Mouse (Mus musculus) left cerebral cortex, postnatal 4 days (tissue): ENCODE results near the gene Syn3. TPM values are rescaled to one million over a fixed set of nuclear protein-coding genes. Genes with fewer than 3 reads are reported as not detected.
"Not testable (repeated sequence)": the region's sequence is repeated elsewhere in the genome, so short reads cannot be mapped to it uniquely, and the experiment has no call there.

Experiments
- DNase-seq: peaks from one replicate; pipeline ENCODE4 v3.0.0-alpha.2; 2022
- intact Hi-C: fragments of 180-260 bp; cut with DNase I; formaldehyde crosslinking; loops from one replicate; pipeline ENCODE4 v1.15.1; 2025
- total RNA-seq, 2 experiments: library from RNA; stranded (reverse); gene quantifications; 2 replicates each; pipeline ENCODE4 v1.2.3; 2021

Gene Syn3
- 10 to 100 TPM; 82.2 to 85.4 TPM for total RNA-seq

DNA sequence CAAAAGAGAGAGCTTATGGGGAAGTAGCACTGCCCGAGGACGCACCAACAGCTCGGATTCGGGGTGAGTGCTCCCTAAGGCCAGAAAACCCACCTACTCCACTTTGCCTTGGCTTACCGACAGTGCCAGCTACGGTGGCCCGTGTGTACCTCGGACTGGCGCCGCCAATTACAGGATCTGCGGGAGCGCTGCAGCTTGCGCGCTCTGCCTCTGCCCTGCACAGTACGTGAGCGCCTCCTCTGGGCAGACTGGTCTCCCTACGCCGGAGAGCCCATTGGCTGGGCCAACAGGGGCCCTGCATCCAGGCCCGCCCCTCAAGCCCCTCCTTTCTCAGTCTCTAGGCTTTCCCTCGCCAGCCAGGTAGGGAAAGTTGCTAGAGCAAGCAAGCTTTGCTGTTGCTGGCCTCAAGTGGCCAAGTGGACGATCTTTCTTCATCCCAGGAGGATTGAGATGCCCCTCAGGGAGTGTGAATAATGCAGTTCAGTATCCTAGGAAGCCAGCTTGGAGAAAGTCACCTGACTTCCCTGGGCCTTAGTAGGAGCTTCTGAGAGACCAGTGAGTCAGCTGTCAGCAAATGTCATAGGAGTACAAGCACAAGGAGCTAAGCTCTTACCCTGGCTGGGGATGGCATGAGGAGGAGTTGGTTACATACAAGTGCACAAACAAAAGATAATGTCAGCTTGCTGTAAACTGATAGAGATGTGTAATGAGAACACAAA lies at the start of gene Syn3:
Gene Syn3, minus strand, starts transcription at position 224 of the 719 bp plus-strand sequence.
- intact Hi-C loops = no loop called here

DNA sequence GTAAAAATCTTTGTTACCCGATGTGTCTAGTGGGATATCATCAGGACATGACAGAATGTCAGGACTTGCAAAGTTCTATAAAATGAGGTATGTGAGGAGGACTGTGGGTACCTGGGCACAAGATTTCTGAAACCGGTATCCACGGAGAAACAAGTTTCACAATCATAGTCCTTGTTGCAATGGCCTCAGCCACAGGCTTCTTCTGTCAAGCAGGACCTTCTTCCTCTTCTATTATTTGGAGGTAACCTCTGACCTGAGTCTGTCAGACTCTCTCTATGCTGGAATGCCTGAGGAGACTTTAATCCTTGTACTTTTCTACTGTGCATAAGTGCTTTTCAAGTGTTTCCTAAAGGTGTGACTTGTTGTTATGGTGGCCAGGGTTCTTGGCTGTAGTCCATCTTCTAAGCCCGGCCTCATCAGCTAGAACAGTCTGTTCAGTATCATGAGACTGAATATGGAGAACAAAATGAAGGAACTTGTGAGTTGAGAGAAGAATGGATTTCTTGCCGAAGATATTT lies 27.7 kb upstream of the Syn3 start:
- DNase-seq, intact Hi-C loops: not testable (repeated sequence)

More for the DNA sequence above, at the start of gene Syn3:
- DNase-seq = peak; percentile 96

DNA sequence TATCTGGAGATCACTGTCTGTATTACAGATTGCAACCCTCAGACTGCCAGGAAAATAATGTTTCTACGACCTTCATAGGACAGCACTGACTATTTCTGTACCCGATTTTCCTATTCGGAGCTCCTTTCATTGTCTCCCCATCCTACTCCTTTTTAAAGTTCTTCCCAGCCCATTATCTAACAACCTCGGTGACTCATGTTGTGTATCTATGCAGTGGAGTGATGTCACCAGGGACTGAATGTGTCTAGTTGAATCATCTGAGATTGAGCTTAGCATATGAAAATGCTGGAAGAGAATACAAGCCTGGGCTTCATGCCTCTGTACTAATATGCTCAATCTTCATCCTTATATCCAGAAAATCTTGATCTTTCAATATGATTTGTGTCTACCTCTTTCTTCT lies 15.1 kb upstream of the Syn3 start:
- intact Hi-C loops = no loop called here
- DNase-seq = no peak

DNA sequence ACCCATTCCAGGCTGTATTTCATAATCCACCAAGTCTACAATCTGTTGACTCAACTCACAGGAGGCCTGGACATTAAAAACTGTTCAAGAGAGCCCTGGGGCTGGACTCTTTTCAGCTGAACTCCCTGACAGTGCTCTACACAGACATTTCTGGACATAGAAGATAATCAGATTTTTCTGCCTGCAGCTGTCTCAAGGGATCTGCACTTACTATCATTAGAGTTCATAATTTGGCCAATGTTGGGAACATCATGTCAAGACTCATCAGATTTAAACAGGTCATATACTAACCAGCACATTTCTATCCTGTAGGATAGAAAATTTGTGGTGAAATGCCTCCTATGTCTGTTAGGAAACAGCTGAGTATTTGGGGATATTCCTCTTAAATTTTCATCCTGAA lies 12.2 kb upstream of the Syn3 start:
- no peak for DNase-seq
- intact Hi-C loops = no loop called here

- intact Hi-C loops = no loop called here
- DNase-seq = no peak
Measured at GRCm38 (mm10) chr10:86502063-86502462, 3.4 kb upstream of the Syn3 start.

- peak; percentile 36 for DNase-seq
- intact Hi-C loops = no loop called here
Measured at GRCm38 (mm10) chr10:86498051-86498672, 534 bp downstream of the Syn3 start.

GRCm38 (mm10) chr10:86495851-86496250 lies 2.8 kb downstream of the Syn3 start:
- no peak for DNase-seq
- intact Hi-C loops = no loop called here

- no peak for DNase-seq
- intact Hi-C loops = no loop called here
Measured at GRCm38 (mm10) chr10:86493140-86493539, 5.6 kb downstream of the Syn3 start.

GRCm38 (mm10) chr10:86492089-86492907 lies 6.4 kb downstream of the Syn3 start:
- peak; percentile 72 for DNase-seq

DNA sequence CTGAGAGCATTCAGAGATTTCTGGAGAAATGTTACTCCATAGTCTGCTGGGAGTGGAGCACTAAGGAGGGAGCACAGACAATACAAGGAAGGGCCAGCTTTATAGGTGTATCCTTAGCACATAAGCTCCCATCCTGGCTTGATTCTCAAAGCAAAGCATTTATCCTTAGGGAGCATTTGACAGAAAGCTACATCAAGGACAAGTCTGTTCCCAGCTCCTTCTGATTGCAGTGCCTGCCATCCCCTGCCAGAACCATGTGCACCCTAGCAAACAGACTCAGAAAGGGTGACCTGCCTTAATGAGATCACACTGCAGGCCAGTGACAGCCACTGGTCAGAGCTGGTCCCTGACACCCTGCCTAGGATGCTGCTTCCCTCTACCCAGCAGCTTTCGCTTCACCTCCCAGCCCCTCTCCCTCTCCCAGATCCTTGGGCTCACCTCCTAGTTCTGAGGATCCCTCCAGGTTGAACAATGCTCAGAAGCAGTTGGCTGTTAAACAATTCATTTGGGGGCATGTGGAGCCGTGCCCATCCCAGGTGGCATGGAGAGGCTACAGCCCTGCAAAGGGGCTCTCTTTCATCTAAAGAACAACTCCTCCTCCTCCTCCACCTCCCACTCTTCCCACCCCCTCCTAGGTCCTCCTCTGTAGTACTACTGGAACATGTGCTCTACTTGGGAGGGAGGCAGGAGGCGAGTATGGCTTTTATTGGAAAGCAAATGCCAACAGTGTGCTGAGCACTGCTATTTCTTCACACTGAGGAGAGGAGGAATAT lies 7.2 kb downstream of the Syn3 start:
- DNase-seq = peak; percentile 41
- intact Hi-C loops = no loop called here

More at GRCm38 (mm10) chr10:86492089-86492907, 6.4 kb downstream of the Syn3 start:
- intact Hi-C loops = no loop called here

DNA sequence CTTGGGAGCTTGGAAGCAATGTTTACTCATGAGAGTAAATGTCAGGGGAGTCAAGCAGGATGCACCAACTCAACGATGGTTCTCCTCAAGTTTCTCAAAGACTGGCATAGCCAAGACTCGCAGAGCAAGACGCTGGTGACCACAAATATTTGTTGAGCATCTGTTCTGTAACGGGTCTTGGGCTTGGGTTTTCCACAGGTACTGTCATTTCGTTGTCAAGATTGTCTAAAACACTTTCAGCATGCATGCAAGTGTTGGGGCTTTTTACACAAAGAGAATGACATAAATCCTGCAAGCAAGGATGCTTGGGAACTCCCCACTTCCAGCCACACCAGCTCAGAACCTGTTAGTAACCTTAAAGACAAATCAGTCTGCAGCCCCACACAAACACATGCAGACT lies 10.2 kb downstream of the Syn3 start:
- intact Hi-C loops = no loop called here
- no peak for DNase-seq

- intact Hi-C loops = no loop called here
- DNase-seq = no peak
Measured at GRCm38 (mm10) chr10:86485971-86486370, 12.7 kb downstream of the Syn3 start.

DNA sequence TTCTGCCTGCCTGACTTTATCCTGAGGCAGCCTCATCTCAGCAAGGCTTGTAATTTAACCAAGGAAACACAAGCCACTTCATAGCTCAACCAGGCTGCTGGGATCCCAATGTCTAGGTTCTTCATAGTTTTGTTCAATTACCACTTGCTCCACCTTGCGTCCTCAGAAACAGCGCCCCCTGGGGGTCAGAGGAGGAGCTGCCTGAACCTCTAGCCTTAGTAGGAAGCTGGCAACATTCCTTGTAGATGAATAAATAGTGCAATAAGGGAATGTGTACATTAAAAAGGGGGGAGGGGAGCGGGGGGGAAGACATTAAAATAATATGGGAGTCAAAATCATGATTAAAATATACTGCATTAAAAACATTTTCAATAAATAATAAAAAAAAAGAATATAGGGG lies 14.7 kb downstream of the Syn3 start:
- intact Hi-C loops = no loop called here
- peak; percentile 47 for DNase-seq

- intact Hi-C loops = no loop called here
- no peak for DNase-seq
Measured at GRCm38 (mm10) chr10:86482496-86482895, 16.2 kb downstream of the Syn3 start.

GRCm38 (mm10) chr10:86480711-86481110 lies 18.0 kb downstream of the Syn3 start:
- intact Hi-C loops = no loop called here
- DNase-seq = no peak

DNA sequence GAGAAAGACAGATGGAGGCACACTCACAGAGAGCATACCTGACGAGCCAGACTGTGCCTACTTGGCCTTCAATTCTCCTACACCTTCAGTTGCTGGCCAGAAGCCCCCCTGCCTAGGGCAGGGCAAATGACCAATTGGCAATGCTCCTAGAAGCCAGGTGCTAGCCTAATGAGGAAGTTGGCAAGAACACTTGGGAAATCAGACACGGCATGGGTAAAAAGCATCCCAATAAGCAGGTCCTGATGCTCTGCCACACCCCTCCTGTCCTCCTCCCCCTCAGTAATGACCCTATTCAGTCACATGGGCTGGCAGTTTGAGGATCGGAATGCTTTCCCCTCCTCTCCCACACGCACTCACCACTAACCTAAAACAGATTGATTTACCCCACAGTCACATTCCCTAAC lies 19.0 kb downstream of the Syn3 start:
- intact Hi-C loops = no loop called here
- DNase-seq = peak; percentile 86

GRCm38 (mm10) chr10:86476720-86477119 lies 22.0 kb downstream of the Syn3 start:
- intact Hi-C loops = no loop called here
- DNase-seq = no peak

DNA sequence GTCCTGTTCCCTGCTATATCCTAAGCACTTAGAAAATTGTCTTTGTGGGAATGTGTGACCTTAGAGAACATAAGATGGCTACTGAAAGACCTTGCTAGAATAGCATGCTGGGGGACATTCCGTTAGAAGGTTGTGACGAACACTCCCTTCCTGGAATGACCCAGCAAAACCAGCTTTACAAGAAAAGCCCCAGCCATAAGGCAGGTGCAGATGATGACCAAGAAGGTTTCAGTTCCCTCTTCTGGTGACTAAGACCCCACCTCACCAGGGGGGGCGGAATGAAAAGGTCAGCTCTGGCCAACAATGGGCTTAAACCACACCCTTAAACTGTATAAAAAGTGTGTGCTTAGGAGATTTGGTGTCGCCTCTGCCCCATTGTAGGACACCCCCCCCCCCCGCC lies 23.4 kb downstream of the Syn3 start:
- intact Hi-C loops = no loop called here
- no peak for DNase-seq

- no peak for DNase-seq
- intact Hi-C loops = no loop called here
Measured at GRCm38 (mm10) chr10:86474176-86475154, 24.2 kb downstream of the Syn3 start.
